Mouse (Mus musculus) T-helper 17 cell (primary cell): ENCODE results near the gene Tbx1.

Experiments
- in situ Hi-C, 2 experiments: fragments of 300-600 bp; cut with MboI, MseI; formaldehyde crosslinking; loops; 1 replicate in 1 of 2; 2 replicates in 1 of 2; pipeline ENCODE4 v1.15.1; 2025; ENCODE audit warnings: high pct_unique_total_duplicates in 2 of 2

The Tbx1 gene

DNA sequence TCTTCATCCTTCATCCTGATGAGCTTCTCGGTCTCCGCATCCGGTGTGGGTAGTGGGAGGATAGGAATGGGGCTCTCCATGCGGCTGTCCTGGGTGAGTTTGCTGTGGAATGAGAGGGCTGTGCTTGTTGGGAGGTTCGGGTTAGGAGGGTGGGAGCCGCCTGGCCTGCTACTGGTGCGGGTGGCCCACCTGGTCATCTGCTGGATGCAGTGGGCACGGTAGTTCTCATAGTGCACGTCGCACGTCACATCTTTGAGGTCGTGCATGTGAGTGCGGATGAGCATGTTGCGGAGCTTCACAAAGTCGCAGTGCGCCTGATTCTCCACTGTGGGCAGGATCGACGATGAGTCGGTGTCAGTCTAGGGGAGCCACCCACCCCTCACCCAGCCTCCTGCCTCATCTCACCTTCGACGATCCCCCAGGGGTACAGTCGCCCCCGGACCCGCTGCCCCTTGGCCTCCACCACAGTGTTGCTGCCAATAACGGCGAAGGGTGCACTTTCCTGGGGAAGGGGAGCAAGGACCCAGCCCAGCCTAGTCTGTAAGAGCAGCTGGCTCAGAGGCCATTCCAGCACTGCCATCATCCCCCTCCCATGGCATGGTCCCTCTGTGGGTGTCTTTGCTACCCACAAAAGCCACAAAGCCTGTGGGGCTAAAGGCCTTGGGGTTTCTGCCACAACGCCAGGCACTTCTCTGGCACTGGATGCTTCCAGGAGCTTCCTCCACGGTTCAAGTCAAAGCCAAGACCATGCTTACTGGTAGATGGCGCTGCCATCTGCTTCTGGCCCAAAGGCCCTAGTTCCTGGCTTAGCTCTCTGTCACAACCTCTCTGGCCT is 32.7 kb upstream of the Tbx1 start:
- in situ Hi-C loops = loop anchor here (5.0 kb wide), 4 partner anchors 54 to 271 kb away; no protein-coding TSS in a partner anchor

DNA sequence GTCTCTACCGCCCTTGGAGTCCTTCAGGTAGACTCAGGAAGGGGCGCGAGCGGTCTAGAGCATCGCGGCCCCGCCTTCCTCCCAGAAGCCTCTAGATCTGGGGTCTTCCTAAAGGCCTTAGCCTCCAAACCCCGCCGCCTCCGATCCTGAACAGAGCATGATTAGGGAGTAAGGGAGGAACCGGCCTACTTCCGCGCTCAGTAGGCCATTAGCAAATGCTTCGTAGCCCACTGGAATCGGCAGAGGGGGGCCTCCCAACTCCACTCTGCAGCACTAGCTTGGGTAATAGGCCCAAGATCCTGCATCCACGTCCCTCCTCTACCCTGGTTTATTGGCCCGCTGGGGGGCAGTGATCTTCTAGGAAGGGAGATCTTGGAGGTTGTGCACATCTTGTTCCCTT is 31.5 kb upstream of the Tbx1 start, which contains the start of gene Gp1bb:
Gp1bb (minus strand) TSS at position 385 of the 400 bp plus-strand sequence.
- in situ Hi-C loops = loop anchor here (5.0 kb wide), 4 partner anchors 55 to 270 kb away; no protein-coding TSS in a partner anchor

DNA sequence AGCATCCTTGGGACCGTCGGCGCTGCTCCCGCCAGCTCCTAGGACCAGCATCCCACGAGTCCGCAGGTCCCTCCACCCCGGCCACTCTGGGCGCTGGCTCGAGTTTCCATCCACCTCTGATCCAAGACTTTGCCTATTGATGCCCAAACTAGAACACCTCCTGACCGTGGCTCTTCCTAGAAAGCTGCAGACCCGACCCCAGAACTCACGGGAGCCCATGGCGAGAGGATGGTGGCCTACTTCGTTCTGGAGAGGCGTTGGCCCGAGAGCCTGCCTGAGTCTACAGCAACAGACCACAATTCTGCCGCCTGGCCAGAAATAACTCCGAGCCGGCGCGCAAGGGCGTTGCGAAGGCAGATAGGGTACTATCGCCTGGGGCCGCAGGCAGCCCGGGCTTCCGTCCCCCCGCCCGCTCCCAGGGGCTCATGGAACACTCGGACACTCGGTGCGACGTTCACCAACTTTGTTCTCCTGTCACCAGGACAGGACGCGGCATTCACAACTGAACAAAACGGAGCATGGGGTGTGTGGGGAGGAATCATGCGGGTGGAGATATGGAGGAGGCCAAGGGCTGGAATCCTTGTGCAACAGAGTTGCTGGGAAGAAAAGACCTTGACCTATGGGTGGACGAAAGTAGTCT is 31.0 kb upstream of the Tbx1 start:
- in situ Hi-C loops = loop anchor here (5.0 kb wide), 4 partner anchors 56 to 269 kb away; no protein-coding TSS in a partner anchor

DNA sequence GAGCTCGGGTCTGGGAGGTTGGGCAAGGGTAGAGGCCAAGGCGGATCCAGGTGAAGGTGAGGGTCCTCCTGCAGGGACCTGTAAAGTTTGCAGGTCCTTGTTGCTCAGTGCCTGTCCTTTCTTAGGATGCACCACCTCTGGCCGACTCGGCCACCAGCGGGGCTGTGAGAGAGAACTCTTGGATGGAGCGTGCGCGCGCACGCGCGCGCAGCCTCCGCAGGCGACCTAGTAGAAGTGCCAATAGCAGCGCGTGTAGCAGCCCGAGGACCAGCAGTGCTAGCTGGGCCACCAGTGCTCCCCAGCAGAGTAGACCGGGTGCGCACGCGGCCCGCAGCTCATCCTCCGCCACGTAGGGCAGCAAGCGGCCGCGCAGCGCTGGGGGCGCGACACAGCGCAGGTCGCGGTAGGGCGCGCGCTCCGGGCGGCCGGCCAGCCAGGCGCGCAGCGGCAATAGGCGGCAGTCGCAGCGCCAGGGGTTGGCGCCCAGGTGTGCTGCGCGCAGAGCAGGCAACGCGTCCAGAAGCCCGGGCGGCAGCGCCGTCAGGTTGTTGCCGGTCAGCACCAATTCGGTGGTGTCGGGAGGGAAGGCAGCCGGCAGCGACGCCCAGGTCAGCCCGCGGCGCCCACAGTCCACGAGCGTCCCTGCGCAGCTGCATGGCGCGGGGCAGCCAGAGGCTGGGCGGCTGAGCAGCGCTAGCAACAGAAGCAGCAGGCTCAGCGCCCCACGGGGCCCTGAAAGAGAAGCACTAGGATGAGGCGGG is 30.3 kb upstream of the Tbx1 start:
- in situ Hi-C loops = loop anchor here (5.0 kb wide), 4 partner anchors 57 to 268 kb away; no protein-coding TSS in a partner anchor

DNA sequence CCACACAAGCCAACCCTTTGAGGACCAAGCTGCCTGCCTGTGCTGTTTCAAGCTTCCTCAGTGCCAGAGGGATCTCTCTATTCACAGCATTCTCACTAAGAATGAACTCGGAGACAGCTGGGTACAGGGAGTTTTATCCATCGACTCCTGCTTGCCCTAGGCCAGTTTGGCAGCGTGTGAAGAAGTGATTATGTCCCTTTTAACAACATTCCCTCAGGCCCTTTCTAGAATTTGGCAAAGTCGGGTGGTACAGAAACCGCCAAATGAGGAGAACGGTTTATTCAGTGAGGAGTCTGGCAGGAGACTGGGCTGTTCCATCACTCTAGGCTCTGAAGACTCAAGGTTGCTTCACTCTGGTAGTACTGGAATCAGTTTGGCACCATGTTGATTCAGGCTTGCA is 29.7 kb upstream of the Tbx1 start:
- in situ Hi-C loops = loop anchor here (5.0 kb wide), 4 partner anchors 57 to 268 kb away; no protein-coding TSS in a partner anchor

DNA sequence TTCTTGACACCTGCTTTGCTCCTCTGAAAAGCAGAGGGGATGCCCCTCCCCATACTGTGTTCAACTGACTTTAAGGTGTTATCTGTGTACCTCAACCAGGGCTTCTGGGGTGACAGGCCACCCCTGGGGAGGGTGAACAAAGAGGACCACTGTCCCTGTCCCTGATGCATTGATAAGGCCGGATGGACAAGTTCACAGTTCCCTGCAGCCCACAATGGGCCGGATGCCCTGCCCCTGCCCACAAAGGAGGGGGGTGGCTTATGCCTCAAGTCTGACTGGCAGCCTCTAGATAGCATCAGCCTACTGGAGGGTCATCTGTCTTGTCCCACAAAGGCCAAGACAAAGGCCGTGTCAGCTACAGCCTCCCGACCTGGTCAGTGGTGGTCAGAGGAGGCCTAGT is 28.6 kb upstream of the Tbx1 start:
- in situ Hi-C loops = no loop called here

DNA sequence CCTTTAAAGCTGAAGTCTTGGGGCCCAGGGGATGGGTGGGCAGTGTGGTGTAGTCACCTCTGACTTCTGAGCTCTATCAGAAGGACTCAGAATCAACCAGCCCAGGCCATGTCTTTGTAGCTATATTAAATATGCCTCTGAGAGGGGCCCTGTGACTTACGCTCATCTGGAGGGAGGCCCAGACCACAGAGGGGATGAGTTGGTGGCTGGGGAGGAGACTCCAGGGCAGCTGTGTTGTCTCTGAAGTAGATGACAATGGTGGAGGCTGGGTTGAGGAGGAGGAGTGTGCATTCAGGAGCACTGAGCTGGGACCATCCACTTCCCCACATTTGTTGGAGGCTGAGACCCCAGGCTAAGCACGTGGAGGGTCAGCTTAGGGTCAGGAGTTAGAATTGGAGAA is 27.8 kb upstream of the Tbx1 start:
- in situ Hi-C loops = no loop called here

DNA sequence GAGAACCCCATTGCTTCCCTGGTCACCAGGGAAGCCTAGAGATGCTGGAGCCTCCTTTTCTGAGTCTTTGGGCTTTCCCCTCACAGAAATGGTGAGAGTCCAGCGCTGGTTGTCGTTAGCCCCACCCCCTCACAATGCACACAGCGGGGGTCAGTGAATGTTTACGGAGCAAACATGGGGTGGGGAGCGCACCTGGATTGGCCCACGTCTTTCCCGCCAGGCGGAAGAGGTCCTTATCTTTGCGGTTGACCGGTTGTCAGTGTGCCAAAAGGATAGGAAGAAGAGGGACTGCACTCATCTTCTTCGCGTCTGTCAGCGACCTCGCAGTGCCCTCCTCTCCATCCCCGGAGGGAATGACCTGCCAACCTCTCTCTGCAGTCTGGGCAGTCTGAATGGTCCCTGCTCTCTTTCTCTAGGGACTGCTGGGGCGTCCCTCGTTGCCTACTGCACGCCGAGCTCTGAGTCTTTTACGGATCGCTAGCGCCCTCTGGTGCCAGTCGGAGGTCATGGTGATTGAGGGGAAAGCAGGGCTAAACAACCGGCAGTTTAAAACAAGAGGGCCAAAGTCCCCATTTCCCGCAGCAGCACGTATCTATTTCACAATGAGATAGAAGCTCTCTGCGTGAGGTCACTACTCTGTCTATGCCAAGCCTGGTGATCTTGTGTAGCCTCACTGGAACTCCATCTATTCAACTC is 27.0 kb upstream of the Tbx1 start:
- in situ Hi-C loops = no loop called here

DNA sequence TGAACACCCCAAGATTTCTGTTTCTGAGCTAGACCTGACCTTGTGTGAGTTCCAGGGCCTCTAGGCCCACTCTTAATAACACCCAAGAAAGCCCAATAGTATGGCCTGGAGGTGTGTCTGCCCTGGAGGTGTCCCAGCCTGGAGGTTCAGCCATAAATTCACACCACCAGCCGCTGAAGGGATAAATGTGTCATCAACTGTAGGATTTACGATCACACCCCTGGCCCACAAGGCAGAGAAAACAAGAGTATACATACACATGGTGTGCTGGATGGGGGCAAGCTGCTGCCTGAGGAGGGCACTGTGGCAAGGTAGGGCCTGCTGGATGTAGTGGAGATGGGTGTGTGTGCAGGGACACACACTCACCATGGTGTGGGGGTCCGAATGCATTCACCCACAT is 22.8 kb upstream of the Tbx1 start:
- in situ Hi-C loops = no loop called here

DNA sequence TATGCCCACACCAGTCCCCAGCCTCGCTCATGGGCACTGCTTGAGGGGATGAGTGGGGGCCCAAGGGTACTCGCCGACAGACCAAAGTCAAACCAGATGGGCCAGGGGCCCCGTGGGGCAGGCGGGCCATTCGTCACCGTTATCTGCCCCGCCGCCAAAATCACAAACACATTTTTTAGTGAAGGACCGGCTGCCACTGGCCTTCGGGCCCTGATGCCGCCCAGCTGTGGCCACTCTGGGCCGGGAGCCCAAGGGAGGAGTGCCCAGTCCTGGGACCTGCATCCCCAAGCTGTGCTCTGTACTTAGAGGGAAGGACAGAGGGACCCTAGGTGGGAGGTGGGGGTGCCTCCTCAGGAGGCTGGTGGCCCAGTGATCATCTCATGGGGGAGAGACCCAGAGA is 21.3 kb upstream of the Tbx1 start:
- in situ Hi-C loops = no loop called here

DNA sequence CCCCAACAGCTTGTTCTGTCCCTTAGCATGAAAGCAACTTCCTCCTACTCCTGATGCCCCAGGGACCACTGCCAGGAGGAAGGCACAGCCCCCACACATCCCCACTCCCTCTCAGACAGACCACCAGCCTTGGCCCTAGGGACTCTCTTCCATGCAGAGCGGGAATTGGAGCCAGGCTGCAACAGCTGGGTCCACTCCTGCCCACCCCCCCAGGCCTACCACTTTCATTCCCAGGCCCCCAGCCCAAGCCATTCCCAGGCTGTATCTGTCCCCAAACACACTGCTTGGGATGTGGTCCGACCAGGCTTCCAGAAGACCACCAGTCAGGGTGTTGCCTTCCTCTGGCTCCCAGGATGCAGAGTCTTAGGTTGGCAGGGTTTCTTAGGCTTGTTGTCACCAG is 18.6 kb upstream of the Tbx1 start:
- in situ Hi-C loops = no loop called here

DNA sequence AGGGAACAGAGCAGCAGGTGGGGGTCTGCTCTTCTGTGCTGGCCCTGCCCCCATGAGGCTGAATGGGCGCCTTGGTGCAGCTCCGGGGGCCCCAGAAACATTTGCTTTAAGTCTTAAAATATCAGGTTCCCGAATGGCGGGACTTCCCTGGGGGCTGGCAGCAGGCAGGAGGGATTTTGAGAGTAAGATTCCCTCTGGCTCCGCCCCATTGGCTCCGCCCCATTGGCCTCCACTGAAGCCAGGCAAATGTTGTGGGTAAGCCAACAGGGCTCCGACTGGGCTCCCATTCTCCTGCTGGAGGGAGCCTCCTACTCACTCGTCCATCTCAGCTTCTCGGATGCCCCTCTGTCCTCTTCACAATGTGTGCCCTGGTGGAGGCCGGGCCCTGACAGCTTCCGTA is 17.8 kb upstream of the Tbx1 start:
- in situ Hi-C loops = no loop called here

DNA sequence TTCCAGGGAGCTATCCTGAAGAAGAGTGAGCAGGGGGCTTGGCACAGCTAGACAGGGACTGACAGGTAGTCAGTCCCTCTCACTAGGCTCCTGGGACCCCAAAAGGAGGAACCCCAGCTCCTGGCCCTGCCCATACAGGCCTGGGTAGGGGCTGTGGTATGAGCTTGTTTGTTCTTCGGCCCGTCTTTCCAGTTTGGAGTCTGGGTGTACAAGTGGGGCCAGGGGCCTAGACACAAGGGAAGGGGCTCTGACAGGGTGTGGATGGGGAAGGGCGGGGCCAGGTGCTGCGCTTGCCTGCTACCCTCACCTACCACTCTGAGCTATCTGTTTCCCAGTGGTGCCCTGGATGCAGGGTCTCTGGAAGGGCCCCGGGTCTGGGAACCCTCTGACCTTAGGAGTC is 15.2 kb upstream of the Tbx1 start:
- in situ Hi-C loops = no loop called here

DNA sequence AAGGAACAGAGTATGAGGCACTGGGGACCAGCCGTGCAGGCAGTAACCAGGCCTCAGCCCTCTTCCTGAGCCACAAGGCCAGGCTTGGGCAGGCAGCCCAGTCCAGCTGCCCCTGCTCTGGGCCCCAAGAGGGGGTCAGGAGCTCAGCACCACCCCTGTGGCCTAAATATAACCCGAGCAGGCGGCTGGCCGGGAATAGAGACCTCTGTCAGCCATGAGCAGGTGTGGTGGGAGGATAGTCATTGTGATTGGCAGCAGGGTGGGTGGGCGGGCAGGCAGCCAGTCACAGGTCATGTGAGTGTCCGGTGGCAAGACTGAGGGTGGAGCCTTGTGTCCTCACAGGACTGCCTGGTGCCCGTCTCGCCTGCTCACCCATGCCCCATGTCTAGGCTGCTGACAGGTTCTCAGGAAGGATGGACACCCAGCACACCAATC is 13.8 kb upstream of the Tbx1 start:
- in situ Hi-C loops = no loop called here

DNA sequence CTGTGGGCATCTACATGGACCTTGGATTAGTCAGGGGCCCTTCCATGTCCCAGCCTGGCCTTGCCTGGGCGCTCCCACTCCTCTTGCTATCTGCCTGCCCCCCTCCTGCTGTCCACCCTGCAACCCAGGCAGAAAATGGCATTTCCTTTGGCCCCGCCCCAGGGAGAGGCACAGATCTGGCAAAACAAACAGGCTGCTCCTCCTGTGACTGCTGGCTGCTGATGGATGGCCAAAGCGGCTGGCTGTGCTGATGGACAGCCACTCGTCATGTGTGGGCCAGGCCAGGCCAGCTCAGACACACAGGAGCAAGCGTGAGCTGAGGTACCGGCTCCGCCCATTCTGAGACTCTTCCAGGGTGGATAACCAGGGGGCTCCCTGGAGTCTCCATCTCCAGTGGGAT is 11.0 kb upstream of the Tbx1 start:
- in situ Hi-C loops = no loop called here

DNA sequence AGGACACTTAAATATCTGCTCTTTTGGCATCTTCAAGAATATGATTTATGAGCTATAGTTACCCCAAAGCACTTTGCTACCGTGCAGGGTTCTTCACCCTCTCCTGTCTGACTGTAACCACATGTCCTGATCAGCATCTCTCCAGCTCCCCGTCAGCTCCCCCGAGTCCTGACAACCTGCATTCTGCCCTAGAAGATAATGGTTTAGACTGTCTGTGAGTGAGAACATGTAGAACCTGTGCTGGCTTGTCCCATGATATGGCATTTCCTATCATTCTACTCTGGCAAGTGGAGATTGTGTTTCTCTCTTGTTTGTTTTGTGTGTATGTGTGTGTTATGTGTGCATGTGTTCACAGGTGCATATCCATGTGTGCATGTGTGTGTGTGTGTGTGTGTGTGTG is 7.5 kb upstream of the Tbx1 start:
- in situ Hi-C loops = no loop called here

DNA sequence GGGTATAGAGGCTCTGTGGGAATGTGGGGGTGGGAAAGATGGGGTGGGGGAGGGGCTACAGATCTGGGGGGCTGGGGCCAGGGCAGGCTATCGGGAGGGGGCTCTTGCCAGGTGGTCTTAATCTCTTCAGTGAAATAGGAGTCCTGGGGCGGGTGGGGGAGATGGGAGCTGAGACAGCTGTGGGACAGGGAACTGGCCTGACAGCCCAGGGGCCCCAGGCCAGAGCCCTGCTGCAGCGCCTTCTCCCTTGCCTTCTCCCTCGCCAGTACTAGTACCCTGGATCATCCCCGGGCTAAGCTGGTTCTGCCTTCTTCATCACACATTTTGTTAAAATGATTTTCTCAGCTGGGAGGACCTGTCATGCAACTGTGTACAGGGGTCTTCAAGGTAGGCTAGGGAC is 5.8 kb upstream of the Tbx1 start:
- in situ Hi-C loops = no loop called here

DNA sequence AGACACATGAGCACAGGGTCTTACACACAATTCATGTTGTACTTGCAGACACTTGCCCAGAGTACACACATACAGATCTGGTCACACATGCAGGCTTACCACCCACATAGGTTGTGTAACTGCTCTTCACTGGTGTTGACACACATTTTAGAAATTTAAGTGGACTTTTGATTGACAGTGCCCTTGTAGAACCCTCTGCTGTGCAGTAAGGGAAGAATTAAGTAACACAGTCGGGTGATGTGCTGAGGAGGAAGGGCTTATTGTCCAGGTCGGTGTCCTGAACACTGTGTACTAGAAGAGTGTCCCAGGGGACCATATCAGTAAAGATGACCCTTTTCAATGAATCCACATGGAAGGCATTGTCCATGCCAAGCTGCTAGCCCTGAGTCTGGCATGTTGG is 3.5 kb upstream of the Tbx1 start:
- in situ Hi-C loops = no loop called here

DNA sequence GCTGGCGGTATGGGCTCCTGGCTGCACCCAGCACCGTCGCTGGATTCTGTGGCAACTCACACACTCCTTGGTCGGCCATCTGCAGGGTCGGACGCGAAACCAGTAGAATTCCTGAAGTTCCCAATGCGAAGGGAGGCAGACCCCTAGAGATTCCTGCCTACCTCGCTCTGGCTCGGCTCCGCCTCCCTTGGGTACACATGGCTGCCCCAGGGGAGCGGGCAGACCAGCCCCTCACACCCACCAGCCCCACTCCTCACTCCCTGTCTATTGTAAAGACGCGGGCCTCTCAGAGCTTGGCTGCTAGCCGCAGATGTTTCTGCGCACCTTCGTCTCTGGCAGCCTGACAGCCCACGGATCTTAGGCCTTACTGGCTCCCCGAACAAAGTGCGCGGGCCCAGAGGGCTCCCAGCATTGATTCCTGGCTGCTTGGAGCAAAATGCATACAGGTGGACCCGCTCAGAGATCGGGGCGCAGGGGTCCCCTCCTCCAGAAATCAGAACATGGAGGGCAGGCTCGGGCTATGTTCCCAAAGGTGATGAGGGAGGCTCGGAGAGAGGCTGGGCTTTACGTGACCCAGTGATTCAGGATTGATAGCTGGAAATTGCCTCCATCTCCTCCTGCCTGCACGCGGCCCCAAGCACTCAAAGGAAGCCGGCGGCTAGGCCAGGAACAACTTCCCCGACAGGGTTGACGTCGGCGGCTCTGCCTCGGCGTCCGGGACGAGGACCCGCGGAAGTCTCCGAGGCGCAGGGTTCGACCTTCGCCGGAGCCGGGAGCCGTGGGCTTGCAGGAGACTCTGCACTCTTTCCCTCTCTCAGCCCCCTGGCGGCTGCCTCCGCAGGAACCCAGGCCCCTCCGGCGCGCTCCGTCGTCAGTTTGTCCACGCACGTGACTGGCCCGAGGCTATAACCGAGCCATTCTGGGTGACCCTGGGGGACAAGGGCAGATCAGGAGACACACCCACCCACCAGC is 862 bp upstream of the Tbx1 start:
- in situ Hi-C loops = no loop called here

DNA sequence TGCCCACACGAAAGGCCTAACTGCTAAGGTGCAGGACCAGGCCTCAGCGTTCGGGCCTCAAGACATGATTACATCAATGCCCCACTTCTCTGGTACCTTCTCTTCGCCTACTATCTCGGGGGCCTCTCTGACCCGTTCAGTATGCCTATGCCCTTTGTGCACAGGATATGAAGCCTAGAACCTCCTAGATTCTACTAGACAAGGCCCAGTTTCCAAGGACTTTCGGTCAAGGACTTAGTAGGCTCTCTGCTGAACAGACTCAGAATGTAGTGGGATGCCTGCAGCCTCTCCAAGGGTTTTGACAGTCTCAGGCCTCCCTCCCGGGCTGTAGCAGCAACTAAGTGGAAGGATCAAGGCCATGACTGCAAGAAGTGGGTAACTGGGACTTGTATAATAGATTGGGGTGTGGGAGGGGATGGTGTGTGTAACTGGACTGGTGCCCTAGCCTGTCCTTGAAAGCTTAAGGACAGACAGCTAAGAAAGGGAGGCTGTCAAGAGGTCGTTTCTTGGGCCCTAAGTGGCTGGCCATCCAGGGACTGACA is 1.3 kb downstream of the Tbx1 start:
- in situ Hi-C loops = no loop called here
